Mouse (Mus musculus) lung, adult 2 months (tissue): ENCODE measurements around the gene Galk1. TPM values are rescaled to one million over a fixed set of nuclear protein-coding genes. Genes with fewer than 3 reads are reported as not detected.

Source experiments
- DNase-seq: peaks from one replicate; pipeline ENCODE4 v3.0.0; 2022
- H3K4me1 ChIP-seq: fragments of 200-500 bp; 2 replicates; pipeline ENCODE4 v1.6.1; 2011; ENCODE audit warnings: low read length; ENCODE audit not compliant: control insufficient read depth, insufficient read depth
- H3K4me3 ChIP-seq: fragments of 200-500 bp; replicated peaks from 2 replicates; pipeline ENCODE3; 2011; ENCODE audit warnings: low read depth, mild to moderate bottlenecking, control low read depth, low read length; ENCODE audit errors: extremely low read depth
- CTCF ChIP-seq: fragments of 200-500 bp; IDR thresholded peaks from 2 replicates; pipeline ENCODE4 v1.5.1; 2011; ENCODE audit warnings: mild to moderate bottlenecking, low read length, control low read depth; ENCODE audit not compliant: insufficient read depth
- POLR2A ChIP-seq: fragments of 200-500 bp; IDR thresholded peaks from 2 replicates; pipeline ENCODE4 v1.6.1; 2011; ENCODE audit warnings: low read depth, mild to moderate bottlenecking, control low read depth, low read length, borderline replicate concordance; ENCODE audit errors: extremely low read depth
- WGBS: fragments of 180-500 bp; shearing (Covaris S2); methylation state at CpG from one replicate; pipeline ENCODE4 v1.1.7; 2018; 5-methylcytosine and 5-hydroxymethylcytosine counted together
- polyA plus RNA-seq: library from polyadenylated mRNA; depleted of rRNA; stranded (reverse); fragments of >200 nt; gene quantifications from 2 replicates; pipeline ENCODE4 v1.2.3, GENCODE M21; 2012; rRNA removed

Gene Galk1
- polyA plus RNA-seq, 1 experiment: 49.5 TPM

- TF ChIP-seq CTCF (no peak), POLR2A (no peak)
- Histone ChIP-seq H3K4me3 (no peak overlapping the region), H3K4me1 (peaks cover 10% of the 10 kb centered on the region)
- DNase-seq: no peak
- WGBS: 94% methylated on average over 9 of the region's 9 CpGs
Observed at GRCm38 (mm10) chr11:115962651-115963412, 49.7 kb downstream of the Galk1 start.

DNA sequence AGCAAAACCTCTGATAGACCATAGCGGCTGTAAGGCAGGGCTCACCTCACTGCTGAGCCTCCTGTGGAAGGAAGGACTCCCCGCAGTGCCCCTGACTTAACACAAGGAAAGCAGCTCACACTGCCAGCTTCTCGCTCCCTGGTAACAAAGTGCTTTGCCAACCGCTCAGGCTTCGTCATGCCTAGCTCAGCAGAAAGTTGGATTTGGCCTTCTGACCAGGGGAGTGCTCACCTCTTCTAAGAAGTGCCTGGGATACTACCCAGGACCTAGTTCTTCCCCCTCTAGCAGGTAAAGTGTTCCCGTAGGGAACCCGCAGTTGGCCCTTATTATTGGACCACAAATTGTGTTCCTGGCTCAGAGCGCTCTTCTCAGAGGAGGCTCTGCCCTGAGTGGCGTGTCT lies 53.5 kb downstream of the Galk1 start:
- WGBS: 92% methylated on average over 9 of the region's 9 CpGs
- Histone ChIP-seq H3K4me3 (no peak overlapping the region), H3K4me1 (peaks cover 8% of the 10 kb centered on the region)
- DNase-seq: no peak
- no peak for TF ChIP-seq POLR2A
- no peak for TF ChIP-seq CTCF

Other genes starting within 250 kb of the Galk1 start
- 100.0 and 107 TPM in 2 replicates for gene Tmem94, start 247.3 kb downstream of the Galk1 start, polyA plus RNA-seq
- 105 and 144 TPM in 2 replicates for gene Caskin2, start 199.1 kb downstream of the Galk1 start, polyA plus RNA-seq
- gene Tsen54, start 198.0 kb downstream of the Galk1 start, polyA plus RNA-seq: 28.9 and 31.3 TPM in 2 replicates
- gene Llgl2, start 188.7 kb downstream of the Galk1 start, polyA plus RNA-seq: 91.8 and 94.0 TPM in 2 replicates
- gene Myo15b, start 154.3 kb downstream of the Galk1 start, polyA plus RNA-seq: 5.4 and 7.9 TPM in 2 replicates
- 10.3 and 10.8 TPM in 2 replicates for gene Smim5, start 112.8 kb downstream of the Galk1 start, polyA plus RNA-seq
- 8.5 and 9.1 TPM in 2 replicates for gene Smim6, start 100.7 kb downstream of the Galk1 start, polyA plus RNA-seq
- gene Sap30bp, start 79.4 kb downstream of the Galk1 start, polyA plus RNA-seq: 18.8 and 23.0 TPM in 2 replicates
- 14.5 and 18.0 TPM in 2 replicates for gene Recql5, start 79.2 kb downstream of the Galk1 start, polyA plus RNA-seq
- 11.0 and 14.7 TPM in 2 replicates for gene Itgb4, start 38.0 kb downstream of the Galk1 start, polyA plus RNA-seq
- 223 and 243 TPM in 2 replicates for gene H3f3b, start 15.2 kb upstream of the Galk1 start, polyA plus RNA-seq
- 48.6 and 54.0 TPM in 2 replicates for gene Unk, start 17.6 kb upstream of the Galk1 start, polyA plus RNA-seq
- gene Unc13d, start 65.2 kb upstream of the Galk1 start, polyA plus RNA-seq: 51.6 and 56.4 TPM in 2 replicates
- gene Wbp2, start 74.3 kb upstream of the Galk1 start, polyA plus RNA-seq: 257 and 267 TPM in 2 replicates
- gene Trim47, start 114.5 kb upstream of the Galk1 start, polyA plus RNA-seq: 44.6 and 55.5 TPM in 2 replicates
- gene Trim65, start 118.4 kb upstream of the Galk1 start, polyA plus RNA-seq: 17.3 and 21.4 TPM in 2 replicates
- gene Mrpl38, start 126.1 kb upstream of the Galk1 start, polyA plus RNA-seq: 32.9 and 41.3 TPM in 2 replicates
- 26.5 and 35.5 TPM in 2 replicates for gene Fbf1, start 155.4 kb upstream of the Galk1 start, polyA plus RNA-seq
- gene Ten1, start 186.1 kb upstream of the Galk1 start, polyA plus RNA-seq: 26.9 and 29.3 TPM in 2 replicates
- gene Acox1, start 186.3 kb upstream of the Galk1 start, polyA plus RNA-seq: 45.6 and 67.9 TPM in 2 replicates
- 3.6 and 16.8 TPM in 2 replicates for gene Evpl, start 225.4 kb upstream of the Galk1 start, polyA plus RNA-seq